Mouse (Mus musculus) thymus, postnatal 36 days (tissue): ENCODE measurements around the gene Cabp1.

Experiments
- DNase-seq, 2 experiments: peaks; one replicate each; pipeline ENCODE4 v3.0.0; 2022; ENCODE audit warnings: mixed read lengths in 2 of 2

Gene Cabp1

GRCm38 (mm10) chr5:115208601-115209000, 14.4 kb upstream of the Cabp1 start:
- DNase-seq, result no peak

GRCm38 (mm10) chr5:115207892-115208291, 13.7 kb upstream of the Cabp1 start:
- DNase-seq, result no peak

- DNase-seq, result no peak
Measured at GRCm38 (mm10) chr5:115207244-115207643, 13.1 kb upstream of the Cabp1 start.

- no peak for DNase-seq
Measured at GRCm38 (mm10) chr5:115204562-115205311, 10.6 kb upstream of the Cabp1 start.

- DNase-seq, result no peak
Measured at GRCm38 (mm10) chr5:115203735-115204561, 9.8 kb upstream of the Cabp1 start.

- no peak for DNase-seq
Measured at GRCm38 (mm10) chr5:115194626-115195221, 543 bp upstream of the Cabp1 start.

GRCm38 (mm10) chr5:115193226-115193625, 955 bp downstream of the Cabp1 start:
- DNase-seq, result peak; percentile 44 to 56

GRCm38 (mm10) chr5:115192828-115193195, 1.4 kb downstream of the Cabp1 start:
- DNase-seq, result no peak

- DNase-seq, result no peak
Measured at GRCm38 (mm10) chr5:115191880-115192827, 2.0 kb downstream of the Cabp1 start.

GRCm38 (mm10) chr5:115190081-115190480, 4.1 kb downstream of the Cabp1 start:
- no peak for DNase-seq

GRCm38 (mm10) chr5:115188824-115189223, 5.4 kb downstream of the Cabp1 start:
- DNase-seq, result peak; percentile 42 to 43

- DNase-seq, result peak; percentile 84 to 88
Measured at GRCm38 (mm10) chr5:115187188-115188131, 6.7 kb downstream of the Cabp1 start.

- DNase-seq, result no peak
Measured at GRCm38 (mm10) chr5:115186371-115187073, 7.7 kb downstream of the Cabp1 start.

GRCm38 (mm10) chr5:115184726-115185125, 9.5 kb downstream of the Cabp1 start:
- no peak for DNase-seq

- DNase-seq, result no peak
Measured at GRCm38 (mm10) chr5:115183482-115183881, 10.7 kb downstream of the Cabp1 start.

GRCm38 (mm10) chr5:115182925-115183324, 11.3 kb downstream of the Cabp1 start:
- no peak for DNase-seq

GRCm38 (mm10) chr5:115181248-115181940, 12.8 kb downstream of the Cabp1 start:
- DNase-seq, result peak; percentile 36 to 68

- DNase-seq, result no peak
Measured at GRCm38 (mm10) chr5:115179596-115179995, 14.6 kb downstream of the Cabp1 start.

GRCm38 (mm10) chr5:115177866-115178265, 16.3 kb downstream of the Cabp1 start:
- DNase-seq, result no peak

- peak in 1 of 2 experiments; percentile 39 for DNase-seq
Measured at GRCm38 (mm10) chr5:115174554-115174953, 19.6 kb downstream of the Cabp1 start.
